Mouse (Mus musculus) kidney, embryonic 14.5 days (tissue): ENCODE data around the gene Endov. TPM values are rescaled to one million over a fixed set of nuclear protein-coding genes. Genes with fewer than 3 reads are reported as not detected.

ENCODE experiments used
- ATAC-seq: fragments of 200-750 bp; cut with Nextera tagmentation; 2 replicates; pipeline ENCODE4 v1.8.0; 2017; ENCODE audit warnings: moderate number of reproducible peaks, mild to moderate bottlenecking, moderate TSS enrichment, moderate library complexity; ENCODE audit not compliant: low FRiP score, low TSS enrichment
- H3K27ac ChIP-seq: fragments of 300-500 bp; sonication (generic); 2 replicates; pipeline ENCODE4 v1.5.1; 2014; ENCODE audit warnings: low read depth, mild to moderate bottlenecking, low read length, moderate library complexity, mixed read lengths
- H3K27me3 ChIP-seq: fragments of 300-500 bp; sonication (generic); 2 replicates; pipeline ENCODE4 v1.6.1; 2014; ENCODE audit warnings: mild to moderate bottlenecking, low read length; ENCODE audit not compliant: control insufficient read depth, insufficient read depth
- H3K36me3 ChIP-seq: fragments of 300-500 bp; sonication (generic); 2 replicates; pipeline ENCODE4 v1.6.1; 2014; ENCODE audit warnings: low read length, mixed read lengths; ENCODE audit not compliant: control insufficient read depth, insufficient read depth
- H3K4me1 ChIP-seq: fragments of 300-500 bp; sonication (generic); 2 replicates; pipeline ENCODE4 v1.6.1; 2014; ENCODE audit warnings: low read length, mixed read lengths; ENCODE audit not compliant: control insufficient read depth, insufficient read depth
- H3K4me2 ChIP-seq: fragments of 300-500 bp; sonication (generic); replicated peaks from 2 replicates; pipeline ENCODE4 v1.6.1; 2014; ENCODE audit warnings: low read depth, mild to moderate bottlenecking, low read length
- H3K4me3 ChIP-seq: fragments of 300-500 bp; sonication (generic); 2 replicates; pipeline ENCODE4 v1.5.1; 2014; ENCODE audit warnings: mild to moderate bottlenecking, low read length
- H3K9ac ChIP-seq: fragments of 300-500 bp; sonication (generic); 2 replicates; pipeline ENCODE4 v1.6.1; 2014; ENCODE audit warnings: low read depth, mild to moderate bottlenecking, low read length, moderate library complexity
- H3K9me3 ChIP-seq: fragments of 300-500 bp; sonication (generic); 2 replicates; pipeline ENCODE4 v1.6.1; 2016; ENCODE audit warnings: low read length; ENCODE audit not compliant: control insufficient read depth
- WGBS: fragments of 180-500 bp; shearing (Covaris S2); extraction: QIAGEN DNeasy Blood & Tissue Kit; methylation state at CpG from one replicate; pipeline ENCODE4 v1.1.7; 2014; 5-methylcytosine and 5-hydroxymethylcytosine counted together
- polyA plus RNA-seq: library from polyadenylated mRNA; unstranded; fragments of >200 nt; fragmentation: Nextera tagmentation; extraction: Ambion mirVana; gene quantifications from 2 replicates; pipeline ENCODE4 v1.2.1, GENCODE M21; 2014

Endov gene
- polyA plus RNA-seq, 1 experiment from 2014 or later, result 14.6 TPM

- Histone ChIP-seq H3K27me3 (peaks cover 4% of the 10 kb centered on the region; the same call in 1 of the 2 replicates), H3K4me1 (0 out of 2 replicates have a peak, but pooled peaks cover 3% of the 10 kb centered on the region), H3K27ac (no peak overlapping the region), H3K9ac (peak overlapping the region; percentile 28; the same call in 1 of the 2 replicates), H3K9me3 (no peaks in the 10 kb centered on the region), H3K4me2 (peak overlapping the region; percentile 37), H3K36me3 (no peaks in the 10 kb centered on the region), H3K4me3 (peak overlapping the region; percentile 22; the same call in 1 of the 2 replicates)
- peak; percentile 26; the same call in 1 of the 2 replicates for ATAC-seq
- 2% methylated on average over 21 of the region's 21 CpGs for WGBS
Observed at GRCm38 (mm10) chr11:119514967-119515636, 24.0 kb downstream of the Endov start.

GRCm38 (mm10) chr11:119515823-119516676 is 24.9 kb downstream of the Endov start:
- Histone ChIP-seq H3K36me3 (no peaks in the 10 kb centered on the region), H3K9me3 (no peaks in the 10 kb centered on the region), H3K27ac (no peak overlapping the region), H3K9ac (no peak overlapping the region), H3K4me1 (0 out of 2 replicates have a peak, but pooled peaks cover 3% of the 10 kb centered on the region), H3K4me2 (no peak overlapping the region), H3K4me3 (no peak overlapping the region), H3K27me3 (peaks cover 4% of the 10 kb centered on the region; the same call in 1 of the 2 replicates)
- WGBS, result 72% methylated on average over 16 of the region's 16 CpGs
- no peak for ATAC-seq

GRCm38 (mm10) chr11:119516677-119517361 is 25.7 kb downstream of the Endov start:
- peaks cover 4% of the 10 kb centered on the region; the same call in 1 of the 2 replicates for H3K27me3 ChIP-seq
- 69% methylated on average over 12 of the region's 12 CpGs for WGBS
- no peak overlapping the region for H3K27ac ChIP-seq
- no peak overlapping the region for H3K4me2 ChIP-seq
- no peaks in the 10 kb centered on the region for H3K9me3 ChIP-seq
- no peak overlapping the region for H3K9ac ChIP-seq
- 0 out of 2 replicates have a peak, but pooled peaks cover 3% of the 10 kb centered on the region for H3K4me1 ChIP-seq
- no peaks in the 10 kb centered on the region for H3K36me3 ChIP-seq
- ATAC-seq, result 0 out of 2 replicates have a peak, but pooled peaks have one; percentile 58
- no peak overlapping the region for H3K4me3 ChIP-seq

- H3K9ac ChIP-seq, result no peak overlapping the region
- no peak overlapping the region for H3K27ac ChIP-seq
- H3K27me3 ChIP-seq, result no peaks in the 10 kb centered on the region; the same call in 1 of the 2 replicates
- no peaks in the 10 kb centered on the region for H3K9me3 ChIP-seq
- 0 out of 2 replicates have a peak, but pooled peaks cover 3% of the 10 kb centered on the region for H3K4me1 ChIP-seq
- H3K4me3 ChIP-seq, result no peak overlapping the region
- no peak overlapping the region for H3K4me2 ChIP-seq
- ATAC-seq, result no peak
- 100% methylated on average over 1 of the region's 1 CpGs for WGBS
- H3K36me3 ChIP-seq, result no peaks in the 10 kb centered on the region
Observed at GRCm38 (mm10) chr11:119519387-119519786, 28.2 kb downstream of the Endov start.

- Histone ChIP-seq H3K4me3 (no peak overlapping the region), H3K27ac (no peak overlapping the region), H3K9me3 (no peaks in the 10 kb centered on the region), H3K4me2 (no peak overlapping the region), H3K9ac (no peak overlapping the region), H3K27me3 (no peaks in the 10 kb centered on the region), H3K4me1 (0 out of 2 replicates have a peak, but pooled peaks cover 5% of the 10 kb centered on the region), H3K36me3 (no peaks in the 10 kb centered on the region)
- 57% methylated on average over 5 of the region's 5 CpGs for WGBS
- no peak for ATAC-seq
Observed at GRCm38 (mm10) chr11:119520005-119520712, 29.0 kb downstream of the Endov start.

- H3K4me2 ChIP-seq, result no peak overlapping the region
- 0 out of 2 replicates have a peak, but pooled peaks cover 4% of the 10 kb centered on the region for H3K4me1 ChIP-seq
- no peak overlapping the region for H3K4me3 ChIP-seq
- no peaks in the 10 kb centered on the region for H3K9me3 ChIP-seq
- no peaks in the 10 kb centered on the region for H3K36me3 ChIP-seq
- ATAC-seq, result no peak
- no peak overlapping the region for H3K9ac ChIP-seq
- H3K27me3 ChIP-seq, result no peaks in the 10 kb centered on the region
- H3K27ac ChIP-seq, result no peak overlapping the region
Observed at GRCm38 (mm10) chr11:119520713-119521063, 29.5 kb downstream of the Endov start.

- Histone ChIP-seq H3K4me2 (no peak overlapping the region), H3K4me1 (0 out of 2 replicates have a peak, but pooled peaks cover 4% of the 10 kb centered on the region), H3K27me3 (no peaks in the 10 kb centered on the region), H3K4me3 (no peak overlapping the region), H3K36me3 (no peaks in the 10 kb centered on the region), H3K27ac (no peak overlapping the region), H3K9me3 (no peaks in the 10 kb centered on the region), H3K9ac (no peak overlapping the region)
- WGBS, result 84% methylated on average over 6 of the region's 6 CpGs
- no peak for ATAC-seq
Observed at GRCm38 (mm10) chr11:119521920-119522710, 31.0 kb downstream of the Endov start.

- 0 out of 2 replicates have a peak, but pooled peaks cover 4% of the 10 kb centered on the region for H3K4me1 ChIP-seq
- WGBS, result 82% methylated on average over 8 of the region's 8 CpGs
- no peak overlapping the region for H3K27ac ChIP-seq
- H3K36me3 ChIP-seq, result no peaks in the 10 kb centered on the region
- no peaks in the 10 kb centered on the region for H3K27me3 ChIP-seq
- no peak overlapping the region for H3K4me3 ChIP-seq
- no peak overlapping the region for H3K4me2 ChIP-seq
- no peak overlapping the region for H3K9ac ChIP-seq
- H3K9me3 ChIP-seq, result no peaks in the 10 kb centered on the region
- no peak for ATAC-seq
Observed at GRCm38 (mm10) chr11:119522779-119523178, 31.6 kb downstream of the Endov start.
